Mouse (Mus musculus) CH12.LX (cell line): Measurements from ENCODE around the gene Atxn2l. TPM values are rescaled to one million over a fixed set of nuclear protein-coding genes. Genes with fewer than 3 reads are reported as not detected.

Experiments
- DNase-seq: peaks from one replicate; pipeline ENCODE4 v3.0.0-alpha.2; 2013; ENCODE audit errors: extremely low read depth
- H3K27ac ChIP-seq: 2 replicates; pipeline ENCODE4 v1.5.1; 2012; ENCODE audit warnings: low read depth, mild to moderate bottlenecking, control low read depth, moderate library complexity; ENCODE audit not compliant: insufficient read depth
- H3K27me3 ChIP-seq: replicated peaks from 2 replicates; pipeline ENCODE3; 2012; ENCODE audit warnings: inconsistent platforms
- H3K36me3 ChIP-seq, 2 experiments: replicated peaks in 1 of 2; 2 replicates each; pipeline versions ENCODE3 to v1.6.1; 2012; ENCODE audit warnings: inconsistent platforms in 1 of 2, low read length in 1 of 2, mild to moderate bottlenecking in 1 of 2, mixed read lengths in 1 of 2, moderate library complexity in 1 of 2; ENCODE audit not compliant: control insufficient read depth in 1 of 2, insufficient read depth in 1 of 2
- H3K4me1 ChIP-seq, 2 experiments: 2 replicates each; pipeline ENCODE4 v1.6.1; 2012; ENCODE audit warnings: inconsistent platforms in 1 of 2, moderate library complexity in 1 of 2; ENCODE audit not compliant: insufficient read depth in 2 of 2, control insufficient read depth in 1 of 2
- H3K4me2 ChIP-seq: 2 replicates; pipeline ENCODE4 v1.6.1; 2012; ENCODE audit warnings: low read depth, mild to moderate bottlenecking, control low read depth; ENCODE audit not compliant: poor library complexity, insufficient read depth, severe bottlenecking
- H3K4me3 ChIP-seq, 3 experiments: fragments of 150-350 bp in 1 of 3; sonication (generic) in 1 of 3; replicated peaks in 1 of 3; 2 replicates each; pipeline versions ENCODE3 to v1.5.1; 2011 to 2012; ENCODE audit warnings: low read depth in 2 of 3, low read length in 2 of 3, mild to moderate bottlenecking in 2 of 3, moderate library complexity in 2 of 3, control low read depth in 1 of 3, improper control_type of control experiment in 1 of 3, inconsistent platforms in 1 of 3, mixed read lengths in 1 of 3; ENCODE audit not compliant: poor library complexity in 1 of 3
- H3K79me2 ChIP-seq: replicated peaks from 2 replicates; pipeline ENCODE4 v1.6.1; 2012; ENCODE audit warnings: mild to moderate bottlenecking, moderate library complexity; ENCODE audit not compliant: control insufficient read depth, poor library complexity, insufficient read depth, severe bottlenecking; ENCODE audit errors: extremely low read depth
- H3K9ac ChIP-seq: 2 replicates; pipeline ENCODE4 v1.6.1; 2012; ENCODE audit warnings: low read depth, mild to moderate bottlenecking, control low read depth, moderate library complexity; ENCODE audit not compliant: insufficient read depth
- H3K9me3 ChIP-seq: replicated peaks from 2 replicates; pipeline ENCODE3; 2012; ENCODE audit warnings: low read length, inconsistent platforms, mixed read lengths
- CHD1 ChIP-seq: IDR thresholded peaks from 2 replicates; pipeline ENCODE4 v1.6.1; 2012; ENCODE audit warnings: low read depth, low read length, improper control_type of control experiment, inconsistent platforms
- CHD2 ChIP-seq: IDR thresholded peaks from 2 replicates; pipeline ENCODE4 v1.6.1; 2011; ENCODE audit warnings: low read length, improper control_type of control experiment
- CTCF ChIP-seq, 2 experiments: IDR thresholded peaks in 1 of 2; conservative IDR thresholded peaks in 1 of 2; 2 replicates each; pipeline ENCODE4 v1.5.1; 2011 to 2012; ENCODE audit warnings: low read depth in 2 of 2, low read length in 2 of 2, improper control_type of control experiment in 1 of 2, inconsistent platforms in 1 of 2, mild to moderate bottlenecking in 1 of 2, moderate library complexity in 1 of 2
- E2F4 ChIP-seq: IDR thresholded peaks from 2 replicates; pipeline ENCODE4 v1.6.1; 2011; ENCODE audit warnings: low read depth, low read length, improper control_type of control experiment; ENCODE audit not compliant: insufficient replicate concordance
- GABPA ChIP-seq: IDR thresholded peaks from 2 replicates; pipeline ENCODE4 v1.6.1; 2012; ENCODE audit warnings: low read depth, low read length, improper control_type of control experiment, inconsistent platforms; ENCODE audit not compliant: insufficient replicate concordance
- HCFC1 ChIP-seq: IDR thresholded peaks from 2 replicates; pipeline ENCODE4 v1.6.1; 2012; ENCODE audit warnings: low read depth, mild to moderate bottlenecking, inconsistent platforms, low read length, improper control_type of control experiment
- JUN ChIP-seq: IDR thresholded peaks from 2 replicates; pipeline ENCODE4 v1.6.1; 2011; ENCODE audit warnings: low read depth, mild to moderate bottlenecking, low read length, improper control_type of control experiment, moderate library complexity; ENCODE audit not compliant: insufficient read depth
- MAFK ChIP-seq: IDR thresholded peaks from 2 replicates; pipeline ENCODE4 v1.6.1; 2011; ENCODE audit warnings: low read length, improper control_type of control experiment; ENCODE audit not compliant: insufficient replicate concordance
- MAX ChIP-seq: IDR thresholded peaks from 2 replicates; pipeline ENCODE4 v1.6.1; 2011; ENCODE audit warnings: low read length, improper control_type of control experiment
- POLR2A ChIP-seq: IDR thresholded peaks from 2 replicates; pipeline ENCODE4 v1.6.1; 2011; ENCODE audit warnings: low read depth, mild to moderate bottlenecking, improper control_type of control experiment, low read length
- POLR2AphosphoS2 ChIP-seq: IDR thresholded peaks from 2 replicates; pipeline ENCODE4 v1.6.1; 2011; ENCODE audit warnings: low read depth, low read length, improper control_type of control experiment
- RAD21 ChIP-seq: IDR thresholded peaks from 2 replicates; pipeline ENCODE4 v1.6.1; 2011; ENCODE audit warnings: low read depth, mild to moderate bottlenecking, low read length, improper control_type of control experiment, moderate library complexity
- RCOR1 ChIP-seq: conservative IDR thresholded peaks from 2 replicates; pipeline ENCODE4 v1.6.1; 2012; ENCODE audit warnings: low read depth, mild to moderate bottlenecking, inconsistent platforms, low read length, improper control_type of control experiment
- SIN3A ChIP-seq: IDR thresholded peaks from 2 replicates; pipeline ENCODE4 v1.6.1; 2012; ENCODE audit warnings: low read length, improper control_type of control experiment, inconsistent platforms
- SMC3 ChIP-seq: IDR thresholded peaks from 2 replicates; pipeline ENCODE4 v1.6.1; 2011; ENCODE audit warnings: low read depth, low read length, improper control_type of control experiment
- TBP ChIP-seq: conservative IDR thresholded peaks from 2 replicates; pipeline ENCODE4 v1.6.1; 2011; ENCODE audit warnings: low read depth, low read length, improper control_type of control experiment
- USF1 ChIP-seq: IDR thresholded peaks from 2 replicates; pipeline ENCODE4 v1.6.1; 2014; ENCODE audit warnings: low read depth, mild to moderate bottlenecking, inconsistent platforms, low read length, improper control_type of control experiment
- USF2 ChIP-seq: conservative IDR thresholded peaks from 2 replicates; pipeline ENCODE4 v1.6.1; 2011; ENCODE audit warnings: low read depth, low read length, improper control_type of control experiment
- ZMIZ1 ChIP-seq: IDR thresholded peaks from 2 replicates; pipeline ENCODE4 v1.6.1; 2012; ENCODE audit warnings: low read depth, mild to moderate bottlenecking, inconsistent platforms, low read length, improper control_type of control experiment
- ZNF384 ChIP-seq: IDR thresholded peaks from 2 replicates; pipeline ENCODE4 v1.6.1; 2012; ENCODE audit warnings: low read depth, low read length, improper control_type of control experiment, inconsistent platforms
- dilution Hi-C: fragments of 300-500 bp; cut with MboI; formaldehyde crosslinking; loops from 2 replicates; pipeline ENCODE4 v1.14.3; 2020; ENCODE audit warnings: low sequenced_read_pairs; ENCODE audit not compliant: extremely low pct_unique_long_range_greater_than_20kb, extremely low pct_ligation_motif_present
- in situ Hi-C: fragments of 300-500 bp; cut with MboI; formaldehyde crosslinking; loops from 3 replicates; pipeline ENCODE4 v1.14.3; 2019; ENCODE audit warnings: low sequenced_read_pairs, low pct_ligation_motif_present, low pct_unique_long_range_greater_than_20kb, mixed read lengths
- polyA plus RNA-seq: library from polyadenylated mRNA; unstranded; fragments of >175 nt; gene quantifications from 2 replicates; pipeline ENCODE4 v1.2.1, GENCODE M21; 2012; ENCODE audit warnings: low read depth; ENCODE audit not compliant: insufficient read length
- total RNA-seq, 2 experiments: library from RNA; depleted of rRNA; stranded (reverse); fragments of 300-350 nt in 1 of 2; fragments of >200 nt in 1 of 2; gene quantifications; 2 replicates each; pipeline ENCODE4 v1.2.3; 2012 to 2014

Atxn2l gene
- total and polyA plus RNA-seq, 3 experiments: 16.5 to 122 (median 64.2) TPM

DNA sequence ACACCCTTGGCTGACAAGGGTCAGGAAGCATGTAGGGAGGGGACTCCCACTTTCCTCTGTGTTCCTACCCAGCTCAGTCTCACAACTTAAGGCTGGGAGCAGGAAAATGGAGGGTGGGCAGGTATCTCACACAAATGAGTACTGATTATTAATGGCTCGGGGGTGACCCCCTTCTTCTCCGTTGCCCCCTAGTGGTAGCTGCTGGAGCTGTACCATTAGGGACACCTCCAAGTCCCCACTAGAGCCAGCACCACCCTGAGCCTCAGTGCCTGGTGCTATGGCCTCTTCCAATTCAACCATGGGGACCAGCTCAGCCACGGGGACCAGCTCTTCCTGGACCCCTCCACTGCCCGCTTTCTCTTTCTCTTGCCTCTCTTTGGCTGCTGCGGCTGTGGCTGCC is 36.0 kb downstream of the Atxn2l start:
- Histone ChIP-seq H3K4me2 (no peak overlapping the region), H3K79me2 (no peaks in the 10 kb centered on the region), H3K27me3 (no peaks in the 10 kb centered on the region), H3K4me1 (peaks cover 6 to 93% of the 10 kb centered on the region in 2 experiments), H3K9me3 (no peaks in the 10 kb centered on the region), H3K4me3 (no peak overlapping the region), H3K27ac (no peak overlapping the region), H3K36me3 (peaks cover 52 to 73% of the 10 kb centered on the region in 2 experiments), H3K9ac (no peak overlapping the region)
- in situ Hi-C loops: no loop called here
- dilution Hi-C loops: no loop called here
- TF ChIP-seq SMC3: peak; percentile 58
- TF ChIP-seq USF2: no peak
- TF ChIP-seq CTCF (conservative IDR thresholded peaks at IDR 0.05 in 1 of 2, IDR thresholded peaks at IDR 0.05 in 1 of 2; ENCODE audit: low read depth in 2 of 2, low read length in 2 of 2): peak; percentile 64 to 75
- no peak for TF ChIP-seq MAX
- no peak for TF ChIP-seq POLR2AphosphoS2
- no peak for TF ChIP-seq E2F4
- peak; percentile 19 for TF ChIP-seq RAD21
- no peak for TF ChIP-seq ZNF384
- TF ChIP-seq, all 38 proteins: peak for 3
- DNase-seq: no peak

DNA sequence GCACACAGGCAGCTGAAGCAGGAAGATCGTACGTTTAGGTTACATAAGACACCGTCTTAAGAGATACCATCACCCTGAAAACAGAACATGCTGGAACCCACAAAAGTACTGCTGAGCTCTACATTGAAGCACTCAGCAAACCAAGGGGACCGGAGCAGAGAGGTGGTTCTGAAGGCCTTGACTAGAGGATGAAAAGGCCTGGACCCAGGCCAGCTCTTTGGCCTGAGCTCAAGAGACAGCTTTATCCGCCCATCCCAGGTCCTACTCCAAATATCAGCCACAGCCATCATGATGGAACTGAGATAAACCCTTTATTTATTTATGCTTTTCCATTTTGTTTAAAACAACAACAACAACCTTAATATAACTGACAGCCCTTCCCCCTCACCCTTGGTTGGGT is 36.5 kb downstream of the Atxn2l start:
- dilution Hi-C loops: no loop called here
- H3K9me3 ChIP-seq: no peaks in the 10 kb centered on the region
- H3K9ac ChIP-seq: no peak overlapping the region
- no peaks in the 10 kb centered on the region for H3K27me3 ChIP-seq
- no peak overlapping the region for H3K4me2 ChIP-seq
- peaks cover 2 to 87% of the 10 kb centered on the region in 2 experiments; a peak in 3 of 4 replicates for H3K4me1 ChIP-seq
- no peak for DNase-seq
- no peak for TF ChIP-seq HCFC1
- no peak for TF ChIP-seq POLR2A
- TF ChIP-seq ZNF384: no peak
- TF ChIP-seq CHD2: no peak
- TF ChIP-seq JUN: no peak
- TF ChIP-seq SIN3A: no peak
- no peak for TF ChIP-seq CHD1
- no peak for TF ChIP-seq TBP
- no peak for TF ChIP-seq MAX
- no peak for TF ChIP-seq ZMIZ1
- no peak for TF ChIP-seq E2F4
- TF ChIP-seq GABPA: no peak
- no peak for TF ChIP-seq RAD21
- TF ChIP-seq USF1: no peak
- no peak for TF ChIP-seq RCOR1
- no peak for TF ChIP-seq MAFK
- H3K36me3 ChIP-seq: peaks cover 46 to 67% of the 10 kb centered on the region in 2 experiments
- H3K79me2 ChIP-seq: no peaks in the 10 kb centered on the region
- in situ Hi-C loops: no loop called here
- no peak overlapping the region for H3K27ac ChIP-seq
- H3K4me3 ChIP-seq: no peak overlapping the region
